Mouse (Mus musculus) CH12.LX (cell line): Measurements from ENCODE around the gene Tm6sf2. TPM values are rescaled to one million over a fixed set of nuclear protein-coding genes. Genes with fewer than 3 reads are reported as not detected.

Source experiments
- DNase-seq: peaks from one replicate; pipeline ENCODE4 v3.0.0-alpha.2; 2013; ENCODE audit errors: extremely low read depth
- H3K27ac ChIP-seq: 2 replicates; pipeline ENCODE4 v1.5.1; 2012; ENCODE audit warnings: low read depth, mild to moderate bottlenecking, control low read depth, moderate library complexity; ENCODE audit not compliant: insufficient read depth
- H3K27me3 ChIP-seq: replicated peaks from 2 replicates; pipeline ENCODE3; 2012; ENCODE audit warnings: inconsistent platforms
- H3K36me3 ChIP-seq, 2 experiments: replicated peaks in 1 of 2; 2 replicates each; pipeline versions ENCODE3 to v1.6.1; 2012; ENCODE audit warnings: inconsistent platforms in 1 of 2, low read length in 1 of 2, mild to moderate bottlenecking in 1 of 2, mixed read lengths in 1 of 2, moderate library complexity in 1 of 2; ENCODE audit not compliant: control insufficient read depth in 1 of 2, insufficient read depth in 1 of 2
- H3K4me1 ChIP-seq, 2 experiments: 2 replicates each; pipeline ENCODE4 v1.6.1; 2012; ENCODE audit warnings: inconsistent platforms in 1 of 2, moderate library complexity in 1 of 2; ENCODE audit not compliant: insufficient read depth in 2 of 2, control insufficient read depth in 1 of 2
- H3K4me2 ChIP-seq: 2 replicates; pipeline ENCODE4 v1.6.1; 2012; ENCODE audit warnings: low read depth, mild to moderate bottlenecking, control low read depth; ENCODE audit not compliant: poor library complexity, insufficient read depth, severe bottlenecking
- H3K4me3 ChIP-seq, 3 experiments: fragments of 150-350 bp in 1 of 3; sonication (generic) in 1 of 3; replicated peaks in 1 of 3; 2 replicates each; pipeline versions ENCODE3 to v1.5.1; 2011 to 2012; ENCODE audit warnings: low read depth in 2 of 3, low read length in 2 of 3, mild to moderate bottlenecking in 2 of 3, moderate library complexity in 2 of 3, control low read depth in 1 of 3, improper control_type of control experiment in 1 of 3, inconsistent platforms in 1 of 3, mixed read lengths in 1 of 3; ENCODE audit not compliant: poor library complexity in 1 of 3
- H3K79me2 ChIP-seq: replicated peaks from 2 replicates; pipeline ENCODE4 v1.6.1; 2012; ENCODE audit warnings: mild to moderate bottlenecking, moderate library complexity; ENCODE audit not compliant: control insufficient read depth, poor library complexity, insufficient read depth, severe bottlenecking; ENCODE audit errors: extremely low read depth
- H3K9ac ChIP-seq: 2 replicates; pipeline ENCODE4 v1.6.1; 2012; ENCODE audit warnings: low read depth, mild to moderate bottlenecking, control low read depth, moderate library complexity; ENCODE audit not compliant: insufficient read depth
- H3K9me3 ChIP-seq: replicated peaks from 2 replicates; pipeline ENCODE3; 2012; ENCODE audit warnings: low read length, inconsistent platforms, mixed read lengths
- CHD2 ChIP-seq: IDR thresholded peaks from 2 replicates; pipeline ENCODE4 v1.6.1; 2011; ENCODE audit warnings: low read length, improper control_type of control experiment
- CTCF ChIP-seq, 2 experiments: IDR thresholded peaks in 1 of 2; conservative IDR thresholded peaks in 1 of 2; 2 replicates each; pipeline ENCODE4 v1.5.1; 2011 to 2012; ENCODE audit warnings: low read depth in 2 of 2, low read length in 2 of 2, improper control_type of control experiment in 1 of 2, inconsistent platforms in 1 of 2, mild to moderate bottlenecking in 1 of 2, moderate library complexity in 1 of 2
- E2F4 ChIP-seq: IDR thresholded peaks from 2 replicates; pipeline ENCODE4 v1.6.1; 2011; ENCODE audit warnings: low read depth, low read length, improper control_type of control experiment; ENCODE audit not compliant: insufficient replicate concordance
- ELF1 ChIP-seq: IDR thresholded peaks from 2 replicates; pipeline ENCODE4 v1.6.1; 2014; ENCODE audit warnings: low read depth, mild to moderate bottlenecking, inconsistent platforms, low read length, improper control_type of control experiment
- GABPA ChIP-seq: IDR thresholded peaks from 2 replicates; pipeline ENCODE4 v1.6.1; 2012; ENCODE audit warnings: low read depth, low read length, improper control_type of control experiment, inconsistent platforms; ENCODE audit not compliant: insufficient replicate concordance
- HCFC1 ChIP-seq: IDR thresholded peaks from 2 replicates; pipeline ENCODE4 v1.6.1; 2012; ENCODE audit warnings: low read depth, mild to moderate bottlenecking, inconsistent platforms, low read length, improper control_type of control experiment
- IRF4 ChIP-seq: IDR thresholded peaks from 2 replicates; pipeline ENCODE4 v1.6.1; 2014; ENCODE audit warnings: low read depth, mild to moderate bottlenecking, inconsistent platforms, low read length, improper control_type of control experiment
- JUND ChIP-seq: conservative IDR thresholded peaks from 2 replicates; pipeline ENCODE4 v1.6.1; 2011; ENCODE audit warnings: low read depth, low read length, improper control_type of control experiment
- MAFK ChIP-seq: IDR thresholded peaks from 2 replicates; pipeline ENCODE4 v1.6.1; 2011; ENCODE audit warnings: low read length, improper control_type of control experiment; ENCODE audit not compliant: insufficient replicate concordance
- MAX ChIP-seq: IDR thresholded peaks from 2 replicates; pipeline ENCODE4 v1.6.1; 2011; ENCODE audit warnings: low read length, improper control_type of control experiment
- MAZ ChIP-seq: IDR thresholded peaks from 2 replicates; pipeline ENCODE4 v1.6.1; 2012; ENCODE audit warnings: low read depth, mild to moderate bottlenecking, inconsistent platforms, low read length, improper control_type of control experiment, moderate library complexity
- MEF2A ChIP-seq: IDR thresholded peaks from 2 replicates; pipeline ENCODE4 v1.6.1; 2014; ENCODE audit warnings: low read depth, mild to moderate bottlenecking, inconsistent platforms, low read length, improper control_type of control experiment, borderline replicate concordance
- NELFE ChIP-seq: IDR thresholded peaks from 2 replicates; pipeline ENCODE4 v1.6.1; 2011; ENCODE audit warnings: low read depth, low read length, improper control_type of control experiment
- NRF1 ChIP-seq: IDR thresholded peaks from 2 replicates; pipeline ENCODE4 v1.6.1; 2014; ENCODE audit warnings: low read depth, mild to moderate bottlenecking, inconsistent platforms, low read length, improper control_type of control experiment, moderate library complexity
- POLR2A ChIP-seq: IDR thresholded peaks from 2 replicates; pipeline ENCODE4 v1.6.1; 2011; ENCODE audit warnings: low read depth, mild to moderate bottlenecking, improper control_type of control experiment, low read length
- RAD21 ChIP-seq: IDR thresholded peaks from 2 replicates; pipeline ENCODE4 v1.6.1; 2011; ENCODE audit warnings: low read depth, mild to moderate bottlenecking, low read length, improper control_type of control experiment, moderate library complexity
- RCOR1 ChIP-seq: conservative IDR thresholded peaks from 2 replicates; pipeline ENCODE4 v1.6.1; 2012; ENCODE audit warnings: low read depth, mild to moderate bottlenecking, inconsistent platforms, low read length, improper control_type of control experiment
- SIN3A ChIP-seq: IDR thresholded peaks from 2 replicates; pipeline ENCODE4 v1.6.1; 2012; ENCODE audit warnings: low read length, improper control_type of control experiment, inconsistent platforms
- SMC3 ChIP-seq: IDR thresholded peaks from 2 replicates; pipeline ENCODE4 v1.6.1; 2011; ENCODE audit warnings: low read depth, low read length, improper control_type of control experiment
- UBTF ChIP-seq: IDR thresholded peaks from 2 replicates; pipeline ENCODE4 v1.6.1; 2012; ENCODE audit warnings: low read depth, mild to moderate bottlenecking, inconsistent platforms, low read length, improper control_type of control experiment, moderate library complexity
- USF1 ChIP-seq: IDR thresholded peaks from 2 replicates; pipeline ENCODE4 v1.6.1; 2014; ENCODE audit warnings: low read depth, mild to moderate bottlenecking, inconsistent platforms, low read length, improper control_type of control experiment
- USF2 ChIP-seq: conservative IDR thresholded peaks from 2 replicates; pipeline ENCODE4 v1.6.1; 2011; ENCODE audit warnings: low read depth, low read length, improper control_type of control experiment
- ZC3H11A ChIP-seq: IDR thresholded peaks from 2 replicates; pipeline ENCODE4 v1.6.1; 2012; ENCODE audit warnings: low read depth, mild to moderate bottlenecking, inconsistent platforms, low read length, improper control_type of control experiment
- ZNF384 ChIP-seq: IDR thresholded peaks from 2 replicates; pipeline ENCODE4 v1.6.1; 2012; ENCODE audit warnings: low read depth, low read length, improper control_type of control experiment, inconsistent platforms
- dilution Hi-C: fragments of 300-500 bp; cut with MboI; formaldehyde crosslinking; loops from 2 replicates; pipeline ENCODE4 v1.14.3; 2020; ENCODE audit warnings: low sequenced_read_pairs; ENCODE audit not compliant: extremely low pct_unique_long_range_greater_than_20kb, extremely low pct_ligation_motif_present
- in situ Hi-C: fragments of 300-500 bp; cut with MboI; formaldehyde crosslinking; loops from 3 replicates; pipeline ENCODE4 v1.14.3; 2019; ENCODE audit warnings: low sequenced_read_pairs, low pct_ligation_motif_present, low pct_unique_long_range_greater_than_20kb, mixed read lengths
- polyA plus RNA-seq: library from polyadenylated mRNA; unstranded; fragments of >175 nt; gene quantifications from 2 replicates; pipeline ENCODE4 v1.2.1, GENCODE M21; 2012; ENCODE audit warnings: low read depth; ENCODE audit not compliant: insufficient read length
- total RNA-seq, 2 experiments: library from RNA; depleted of rRNA; stranded (reverse); fragments of 300-350 nt in 1 of 2; fragments of >200 nt in 1 of 2; gene quantifications; 2 replicates each; pipeline ENCODE4 v1.2.3; 2012 to 2014

Tm6sf2 gene
- total and polyA plus RNA-seq, 3 experiments, result 0.40 to 2.6 (median 1.9) TPM

DNA sequence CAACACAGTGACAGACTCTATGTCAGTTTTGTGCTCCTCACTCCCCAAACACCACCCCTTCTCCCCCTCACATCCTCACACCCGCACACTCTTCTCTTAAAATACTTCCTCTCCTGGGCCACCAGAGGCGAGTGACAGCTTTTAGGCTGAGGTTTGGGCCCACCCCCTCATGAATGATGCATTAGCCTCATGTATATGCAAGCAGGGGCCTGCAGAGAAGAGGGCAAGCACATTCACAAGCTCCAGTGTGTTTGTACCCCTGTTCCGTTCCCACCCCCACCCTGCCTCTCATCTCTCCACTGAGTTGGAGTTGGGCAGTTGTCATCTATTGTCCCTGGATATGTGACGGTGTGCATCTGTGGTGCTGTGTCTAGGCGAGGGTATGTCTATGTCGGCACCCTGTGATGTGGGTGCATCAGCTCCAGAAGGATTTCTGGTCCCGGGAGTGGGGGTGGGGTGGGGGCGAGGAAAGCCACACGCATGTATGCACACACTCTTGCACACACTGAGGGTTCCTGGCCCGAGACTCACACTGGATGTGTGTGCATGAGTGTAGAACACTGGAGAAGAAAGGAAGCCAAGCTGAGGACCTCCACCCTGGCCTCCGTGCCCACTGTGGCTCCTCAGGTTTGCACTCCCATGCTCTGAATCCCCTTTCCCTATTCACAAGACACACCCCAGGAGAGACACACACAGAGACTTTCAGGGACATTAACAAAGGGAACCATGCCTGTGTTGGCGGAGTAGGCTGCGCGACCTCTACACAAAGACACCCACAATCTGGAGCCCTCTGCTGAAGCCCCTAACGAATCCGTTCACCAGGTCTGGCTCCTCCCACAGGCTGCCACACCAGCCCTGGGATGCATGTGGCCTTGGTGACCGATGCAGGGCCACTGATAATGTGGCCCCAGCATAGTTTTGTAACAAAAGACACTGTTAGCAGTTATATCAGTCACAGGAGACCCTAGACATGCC, 46.3 kb downstream of the Tm6sf2 start:
- H3K9ac ChIP-seq, result no peak overlapping the region
- TF ChIP-seq SIN3A (no peak), CTCF (conservative IDR thresholded peaks at IDR 0.05 in 1 of 2, IDR thresholded peaks at IDR 0.05 in 1 of 2; ENCODE audit: low read depth in 2 of 2, low read length in 2 of 2) (no peak), IRF4 (no peak), ZNF384 (no peak), GABPA (no peak), MAZ (no peak), POLR2A (no peak), CHD2 (no peak), USF1 (no peak)
- TF ChIP-seq, all 38 proteins: peak for 0
- Histone ChIP-seq H3K79me2 (no peaks in the 10 kb centered on the region), H3K27ac (no peak overlapping the region), H3K4me2 (no peak overlapping the region), H3K27me3 (peaks cover 7% of the 10 kb centered on the region), H3K4me1 (peaks cover 16 to 54% of the 10 kb centered on the region in 2 experiments), H3K9me3 (no peaks in the 10 kb centered on the region), H3K36me3 (no peaks in the 10 kb centered on the region), H3K4me3 (no peak overlapping the region)
- in situ Hi-C loops, result no loop called here
- peak; percentile 37 for DNase-seq
- dilution Hi-C loops, result no loop called here

DNA sequence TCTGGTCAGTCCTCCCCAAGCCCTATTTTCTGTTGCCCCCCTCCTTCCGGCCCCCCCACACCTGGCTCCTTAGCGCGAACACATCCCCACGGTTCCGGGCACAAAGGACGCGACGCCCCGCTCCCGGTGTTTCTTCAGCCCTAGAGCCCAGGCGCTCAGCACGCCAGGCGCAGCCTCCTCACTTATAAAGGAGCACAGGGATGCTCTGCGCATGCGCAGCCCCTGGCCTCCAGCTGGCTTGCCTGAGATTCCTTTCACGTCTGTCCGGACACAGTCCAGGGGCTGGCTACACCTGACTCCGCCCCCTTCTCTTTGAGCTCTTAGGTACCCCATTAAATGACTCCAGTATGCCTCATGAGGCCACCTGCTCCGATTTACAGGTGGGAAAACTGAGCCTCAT, 47.9 kb downstream of the Tm6sf2 start, which contains the start of gene Ncan:
Ncan (minus strand) TSS at position 207 of the 400 bp plus-strand sequence.
- H3K9me3 ChIP-seq, result no peaks in the 10 kb centered on the region
- TF ChIP-seq JUND (no peak), NRF1 (peak; percentile 71)
- H3K27ac ChIP-seq, result no peak within 1 kb of the TSS
- in situ Hi-C loops, result no loop called here
- dilution Hi-C loops, result no loop called here
- no peak within 1 kb of the TSS for H3K4me3 ChIP-seq
- peaks cover 10 to 38% of the 10 kb centered on the region in 2 experiments for H3K4me1 ChIP-seq
- DNase-seq, result no peak
- no peaks in the 10 kb centered on the region for H3K36me3 ChIP-seq
- no peak within 1 kb of the TSS for H3K9ac ChIP-seq
- H3K79me2 ChIP-seq, result no peaks in the 10 kb centered on the region
- no peak within 1 kb of the TSS for H3K4me2 ChIP-seq
- H3K27me3 ChIP-seq, result peaks cover 7% of the 10 kb centered on the region

- Histone ChIP-seq H3K36me3 (no peaks in the 10 kb centered on the region), H3K4me2 (no peak overlapping the region), H3K79me2 (no peaks in the 10 kb centered on the region), H3K27ac (no peak overlapping the region), H3K27me3 (peaks cover 5% of the 10 kb centered on the region), H3K9ac (no peak overlapping the region), H3K4me3 (no peak overlapping the region), H3K4me1 (peaks cover 0 to 16% of the 10 kb centered on the region in 2 experiments; a peak in 2 of 4 replicates), H3K9me3 (no peaks in the 10 kb centered on the region)
- dilution Hi-C loops (no loop called here), in situ Hi-C loops (no loop called here)
- peak; percentile 31 for DNase-seq
- TF ChIP-seq ZC3H11A, result peak; percentile 48; the same call in 1 of the 2 replicates
- no peak for TF ChIP-seq HCFC1
- TF ChIP-seq NELFE, result no peak
- TF ChIP-seq E2F4, result no peak
- no peak for TF ChIP-seq RCOR1
- peak; percentile 51 to 92 for TF ChIP-seq CTCF (conservative IDR thresholded peaks at IDR 0.05 in 1 of 2, IDR thresholded peaks at IDR 0.05 in 1 of 2; ENCODE audit: low read depth in 2 of 2, low read length in 2 of 2)
- no peak for TF ChIP-seq UBTF
- no peak for TF ChIP-seq SIN3A
- no peak for TF ChIP-seq MEF2A
- peak; percentile 94 for TF ChIP-seq SMC3
- TF ChIP-seq NRF1, result no peak
- peak; percentile 95 for TF ChIP-seq MAFK
- TF ChIP-seq RAD21, result peak; percentile 87
- no peak for TF ChIP-seq MAX
- no peak for TF ChIP-seq ELF1
- TF ChIP-seq JUND, result 0 out of 2 replicates have a peak, but pooled peaks have one; percentile 14
- no peak for TF ChIP-seq USF2
Measured at GRCm38 (mm10) chr8:70122863-70123262, 50.1 kb downstream of the Tm6sf2 start.
